Mouse (Mus musculus): ENCODE measurements around the gene Jag2.

- no peak for TF ChIP-seq MAFK (IDR thresholded peaks at IDR 0.05; ENCODE audit: insufficient read depth, low read depth, low read length)
- TF ChIP-seq ZNF384 (IDR thresholded peaks at IDR 0.05; ENCODE audit: low read depth, low read length) = no peak
- no peak for TF ChIP-seq CHD2 (IDR thresholded peaks at IDR 0.05; ENCODE audit: low read depth, low read length)
- TF ChIP-seq HCFC1 (IDR thresholded peaks at IDR 0.05; ENCODE audit: borderline replicate concordance, insufficient read depth, low read length) = no peak
Observed at GRCm38 (mm10) chr12:112912951-112913745, 16.4 kb downstream of the Jag2 start.

All from ES-E14 (cell line).